Mouse (Mus musculus) left cerebral cortex, postnatal 14 days (tissue): ENCODE measurements around the gene Cp. TPM values are rescaled to one million over a fixed set of nuclear protein-coding genes. Genes with fewer than 3 reads are reported as not detected.
"Not testable (repeated sequence)": the region's sequence is repeated elsewhere in the genome, so short reads cannot be mapped to it uniquely, and the experiment has no call there.

Experiments used
- DNase-seq, 2 experiments: peaks; one replicate each; pipeline ENCODE4 v3.0.0; 2021 to 2022; ENCODE audit warnings: low spot score in 2 of 2, mixed read lengths in 1 of 2
- intact Hi-C: fragments of 180-260 bp; cut with DNase I; formaldehyde crosslinking; loops from one replicate; pipeline ENCODE4 v1.15.1; 2025
- total RNA-seq, 2 experiments: library from RNA; stranded (reverse); gene quantifications; 2 replicates each; pipeline ENCODE4 v1.2.3; 2021

Gene Cp
- total RNA-seq, 2 experiments from 2014 or later = 8.2 to 10.1 TPM

DNA sequence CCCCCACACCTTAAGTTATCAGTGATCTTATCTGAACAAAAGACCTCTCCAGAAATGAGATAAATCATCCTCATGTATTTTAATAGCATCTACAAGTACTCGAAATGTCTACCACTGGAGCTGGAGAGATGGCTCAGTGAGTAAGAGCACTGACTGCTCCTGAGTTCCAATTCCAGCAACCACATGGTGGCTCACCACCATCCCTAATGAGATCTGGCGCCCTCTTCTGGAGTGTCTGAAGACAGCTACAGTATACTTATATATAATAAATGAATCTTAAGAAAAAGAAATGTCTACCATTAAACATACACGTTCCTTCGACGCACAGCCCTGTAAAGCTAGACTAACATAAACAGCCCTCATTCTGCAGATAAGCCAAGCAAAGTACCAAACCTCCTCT is 45.9 kb downstream of the Cp start:
- no peak for DNase-seq
- intact Hi-C loops = loop anchor here (10.0 kb wide), 1 partner anchor 98 kb away; no protein-coding TSS in a partner anchor

GRCm38 (mm10) chr3:20004422-20004821 is 47.6 kb downstream of the Cp start:
- intact Hi-C loops = loop anchor here (10.0 kb wide), 1 partner anchor 100 kb away; no protein-coding TSS in a partner anchor
- DNase-seq = no peak

DNA sequence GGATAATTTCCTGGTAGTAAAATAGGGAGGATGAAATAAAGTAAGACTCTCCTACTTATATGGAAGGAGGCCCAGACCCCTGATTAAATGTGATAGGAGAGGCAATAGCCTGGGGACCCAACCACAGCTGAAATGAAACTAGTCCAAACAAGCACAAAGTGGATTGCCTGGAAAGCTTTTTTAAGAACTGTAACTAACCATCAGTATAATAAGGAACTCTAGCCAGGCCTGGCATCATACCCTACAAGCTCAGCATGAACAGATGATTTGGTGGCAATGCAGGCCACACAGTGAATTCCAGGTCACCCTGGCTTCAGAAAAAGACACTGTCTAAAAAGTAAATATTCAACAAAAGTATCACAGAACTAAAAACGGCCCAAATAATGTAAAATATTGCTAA is 48.8 kb downstream of the Cp start:
- intact Hi-C loops = loop anchor here (10.0 kb wide), 1 partner anchor 101 kb away; no protein-coding TSS in a partner anchor
- DNase-seq = no peak

DNA sequence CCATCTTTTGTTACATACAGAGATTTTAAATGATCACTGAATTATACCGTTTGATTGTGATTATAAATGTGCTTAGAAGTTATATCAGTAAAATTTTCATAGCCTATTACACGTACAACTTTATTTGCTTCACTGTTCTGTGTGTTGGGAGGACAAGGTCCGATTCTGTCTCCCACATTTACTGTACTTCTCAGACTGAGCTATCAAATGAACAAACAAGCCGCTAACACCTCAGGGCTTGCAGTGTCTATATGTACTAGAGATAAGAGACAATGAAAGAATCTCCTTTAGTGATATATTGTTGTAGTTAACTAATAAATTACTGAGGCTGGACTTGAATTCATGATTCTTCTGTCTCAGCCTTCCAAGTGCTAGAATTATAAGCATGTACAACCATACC is 50.4 kb downstream of the Cp start:
- no peak for DNase-seq
- intact Hi-C loops = loop anchor here (10.0 kb wide), 1 partner anchor 102 kb away; no protein-coding TSS in a partner anchor

- intact Hi-C loops = loop anchor here (10.0 kb wide), 1 partner anchor 103 kb away; no protein-coding TSS in a partner anchor
- DNase-seq = no peak
Observed at GRCm38 (mm10) chr3:20007759-20008158, 50.9 kb downstream of the Cp start.

- no peak for DNase-seq
- intact Hi-C loops = no loop called here
Observed at GRCm38 (mm10) chr3:20010464-20010863, 53.6 kb downstream of the Cp start.

DNA sequence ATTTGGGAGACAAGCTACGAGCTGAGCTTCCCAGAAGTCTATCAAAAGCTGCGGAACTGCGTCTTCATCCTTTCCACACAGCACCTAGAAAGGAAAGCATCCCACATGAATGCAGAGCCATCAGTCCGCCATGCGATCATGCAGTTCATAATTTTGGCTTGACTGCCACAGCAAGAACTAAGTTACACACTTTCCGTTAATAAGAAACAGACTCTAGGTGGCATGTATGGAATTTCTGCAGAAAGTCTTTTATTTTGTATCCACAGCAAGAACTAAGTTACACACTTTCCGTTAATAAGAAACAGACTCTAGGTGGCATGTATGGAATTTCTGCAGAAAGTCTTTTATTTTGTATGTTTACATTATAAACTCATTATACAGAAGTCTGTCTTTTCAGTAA is 54.1 kb downstream of the Cp start:
- intact Hi-C loops, DNase-seq: not testable (repeated sequence)

DNA sequence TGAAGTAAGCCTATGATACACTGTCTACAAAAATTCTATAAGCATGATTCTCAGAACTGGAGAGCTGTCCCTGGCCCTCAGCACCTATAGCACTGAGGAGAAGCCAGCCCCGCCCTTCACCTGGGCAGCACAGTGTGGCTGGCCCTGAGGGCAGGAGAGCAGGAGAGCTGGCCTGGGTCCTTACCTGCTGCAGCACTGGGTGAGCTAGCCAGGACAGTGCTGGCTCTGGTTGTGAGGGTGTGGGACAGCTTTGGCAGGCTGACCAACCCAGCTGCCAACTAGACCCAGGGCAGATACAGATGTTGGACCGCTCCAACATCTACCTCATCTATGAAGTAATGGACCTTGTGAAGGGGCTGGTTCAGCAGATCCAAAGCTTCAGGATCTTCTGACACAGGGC is 57.6 kb downstream of the Cp start:
- intact Hi-C loops = no loop called here
- DNase-seq = no peak

- intact Hi-C loops = no loop called here
- no peak for DNase-seq
Observed at GRCm38 (mm10) chr3:20018076-20018475, 61.2 kb downstream of the Cp start.

GRCm38 (mm10) chr3:20023832-20024231 is 67.0 kb downstream of the Cp start:
- intact Hi-C loops = no loop called here
- DNase-seq = no peak

DNA sequence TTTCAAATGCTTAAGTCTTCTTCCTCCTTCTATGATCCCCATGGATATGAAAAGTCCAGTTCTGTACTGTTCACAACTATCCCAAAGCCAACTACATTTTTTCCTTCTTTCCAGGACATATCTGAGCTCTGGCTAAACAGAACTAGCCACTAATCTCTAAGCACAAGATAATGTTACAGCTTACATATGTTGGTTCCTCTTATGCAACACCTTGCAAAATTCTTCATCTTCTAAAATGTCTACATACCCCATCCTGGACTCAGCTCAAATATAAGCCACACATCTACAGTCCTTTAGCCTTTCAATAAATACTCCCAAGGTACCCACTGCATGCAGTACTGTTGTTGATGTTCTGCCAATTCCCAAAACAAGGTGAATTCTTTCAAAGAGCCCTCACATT is 69.6 kb downstream of the Cp start:
- intact Hi-C loops = no loop called here
- no peak for DNase-seq

GRCm38 (mm10) chr3:20026996-20027689 is 70.3 kb downstream of the Cp start:
- DNase-seq = peak in 1 of 2 experiments; percentile 17
- intact Hi-C loops = no loop called here

- intact Hi-C loops = no loop called here
- no peak for DNase-seq
Observed at GRCm38 (mm10) chr3:20027788-20028187, 70.9 kb downstream of the Cp start.

GRCm38 (mm10) chr3:20028640-20029039 is 71.8 kb downstream of the Cp start:
- no peak for DNase-seq
- intact Hi-C loops = no loop called here

DNA sequence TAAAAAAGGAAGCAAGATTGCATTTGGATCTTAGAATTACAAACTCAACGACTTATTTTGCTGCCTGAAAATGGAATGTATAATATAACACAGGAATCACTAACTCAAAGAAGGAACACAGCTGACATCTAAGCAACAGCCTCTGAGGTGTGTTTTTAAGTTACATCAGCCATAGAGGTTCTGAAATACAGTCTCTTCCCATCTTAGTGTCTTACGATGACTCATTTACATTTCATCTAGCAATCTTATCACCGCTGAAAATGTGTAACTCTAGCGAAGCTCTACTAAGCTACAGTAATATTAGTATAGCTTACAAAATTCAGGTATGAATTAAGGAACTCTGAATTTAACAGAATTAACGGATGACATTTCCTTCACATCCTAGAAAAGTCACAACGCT is 74.0 kb downstream of the Cp start:
- no peak for DNase-seq
- intact Hi-C loops = no loop called here

GRCm38 (mm10) chr3:20033761-20034718 is 77.2 kb downstream of the Cp start:
- DNase-seq = no peak
- intact Hi-C loops = no loop called here

- peak; percentile 84 to 88 for DNase-seq
- intact Hi-C loops = no loop called here
Observed at GRCm38 (mm10) chr3:20034719-20035404, 78.0 kb downstream of the Cp start, which contains the start of gene Hps3. Hps3 (minus strand) TSS chr3:20035315.

GRCm38 (mm10) chr3:20036069-20036468 is 79.2 kb downstream of the Cp start:
- DNase-seq = no peak
- intact Hi-C loops = no loop called here

GRCm38 (mm10) chr3:20041461-20041860 is 84.6 kb downstream of the Cp start:
- intact Hi-C loops, DNase-seq: not testable (repeated sequence)

DNA sequence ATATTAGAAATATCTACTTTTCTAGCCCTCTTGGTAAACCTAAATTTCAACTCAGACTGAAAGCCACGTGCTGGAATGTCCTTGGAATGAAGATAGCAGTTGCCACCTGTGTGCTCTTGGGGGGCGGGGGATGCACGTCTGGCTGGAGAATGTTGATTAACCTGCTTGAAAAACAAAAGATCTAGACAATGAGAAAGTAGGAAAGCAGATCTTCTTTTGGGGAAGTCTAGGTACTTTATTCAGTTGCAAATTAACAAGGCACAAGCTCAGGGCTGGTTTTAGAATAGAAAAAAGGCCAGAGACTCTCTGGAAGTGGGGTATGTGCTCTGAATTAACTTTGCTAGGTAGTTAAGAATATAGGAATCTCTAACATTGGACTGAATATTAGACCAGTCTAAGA is 87.9 kb downstream of the Cp start:
- not testable (repeated sequence) for DNase-seq

More for the DNA sequence above, 87.9 kb downstream of the Cp start:
- intact Hi-C loops = not testable (repeated sequence)
